Mouse (Mus musculus): ENCODE data around the gene Resf1. TPM values are rescaled to one million over a fixed set of nuclear protein-coding genes. Genes with fewer than 3 reads are reported as not detected.
"Not testable (repeated sequence)": the region's sequence is repeated elsewhere in the genome, so short reads cannot be mapped to it uniquely, and the experiment has no call there.

Resf1 gene
- polyA plus RNA-seq (2016; fragmentation: Nextera tagmentation; extraction: Ambion mirVana) = 36.9 and 50.1 TPM in 2 replicates

DNA sequence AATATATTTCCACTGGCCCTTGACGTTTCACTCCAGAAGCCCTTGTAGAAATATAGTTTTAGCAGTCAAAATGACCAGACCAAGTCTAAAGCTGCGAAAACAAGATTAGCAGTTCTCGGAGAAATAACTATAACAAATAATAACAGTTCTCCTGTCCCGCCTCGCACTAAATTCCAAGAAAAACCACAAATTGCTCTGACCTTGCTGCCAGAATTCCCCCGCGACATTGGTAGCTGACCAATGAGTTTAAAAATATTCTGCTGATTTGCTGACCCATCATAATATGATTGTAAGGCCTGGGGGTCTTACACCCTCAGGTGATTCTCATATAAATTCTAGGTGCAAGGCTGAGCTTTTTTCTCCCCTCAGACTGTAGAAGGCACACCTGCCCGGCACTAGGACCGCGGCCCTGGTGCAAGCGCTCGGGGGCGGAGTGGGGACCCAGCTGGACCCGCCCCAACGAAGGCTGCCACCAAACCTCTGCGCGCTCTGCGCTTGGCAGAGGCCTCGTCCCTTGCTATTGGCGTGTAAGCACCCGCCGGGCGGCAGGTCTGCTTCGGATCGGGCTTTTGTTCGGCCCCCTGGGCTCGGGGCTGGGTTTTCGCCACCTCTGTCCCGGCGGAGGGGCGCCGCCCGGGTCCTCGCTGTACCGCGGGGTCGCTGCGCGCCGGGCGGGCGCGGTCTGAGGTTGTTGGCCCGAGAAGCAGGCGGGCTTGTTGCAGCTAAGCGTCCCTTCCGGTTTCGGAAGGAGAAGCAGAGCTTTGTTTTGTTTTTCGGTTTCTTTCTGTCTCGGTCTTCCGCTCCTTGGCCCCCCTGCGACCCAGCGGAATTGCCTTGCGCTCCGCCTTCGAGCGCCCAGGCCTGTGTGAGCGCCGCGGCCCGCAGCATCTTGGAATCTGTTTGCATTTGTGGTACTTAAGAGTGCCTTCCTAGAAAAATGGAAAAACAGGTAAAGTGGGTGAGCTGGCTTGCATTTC, at the start of gene Resf1:
Gene Resf1 (plus strand): TSS at position 459 of the 977 bp plus-strand sequence.
- Histone ChIP-seq H3K36me3 (peaks cover 9% of the 10 kb centered on the region), H3K4me3 (peak within 1 kb of the TSS; percentile 77), H3K4me2 (replicated peaks) (peak within 1 kb of the TSS; percentile 69), H3K9ac (peak within 1 kb of the TSS; percentile 86), H3K27me3 (no peaks in the 10 kb centered on the region), H3K9me3 (replicated peaks) (peaks cover 6% of the 10 kb centered on the region; the same call in 1 of the 2 replicates), H3K4me1 (peaks cover 16% of the 10 kb centered on the region), H3K27ac (peak within 1 kb of the TSS; percentile 98)
- peak; percentile 100 for ATAC-seq (ENCODE audit: low FRiP score)
- 5% methylated on average over 61 of the region's 61 CpGs for WGBS

DNA sequence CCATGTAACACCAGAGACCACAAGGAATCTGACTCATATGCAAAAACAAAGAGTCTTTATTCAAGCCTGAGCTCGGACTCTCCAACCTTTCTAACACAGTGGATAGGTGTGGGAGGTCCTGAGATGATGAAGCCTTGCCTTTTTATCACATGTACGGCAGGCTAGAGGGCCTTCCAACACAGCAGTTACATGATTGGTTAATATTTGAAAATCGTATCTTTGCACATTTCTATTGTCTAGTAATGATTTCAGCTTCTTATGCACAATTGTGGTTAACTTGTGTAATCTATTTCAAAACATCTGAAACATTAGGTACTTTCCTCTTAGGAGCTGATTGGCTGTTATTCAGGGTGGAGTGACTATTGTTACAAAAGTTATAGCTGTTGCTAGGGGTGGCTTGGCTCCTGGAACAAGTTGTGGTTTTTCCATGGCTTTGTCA, 48.4 kb upstream of the Resf1 start:
- Histone ChIP-seq H3K9ac (no peak overlapping the region), H3K9me3 (replicated peaks) (no peaks in the 10 kb centered on the region), H3K4me2 (replicated peaks) (no peak overlapping the region), H3K36me3 (no peaks in the 10 kb centered on the region), H3K27me3 (no peaks in the 10 kb centered on the region), H3K4me3 (no peak overlapping the region), H3K27ac (no peak overlapping the region), H3K4me1 (no peaks in the 10 kb centered on the region)
- no peak for ATAC-seq (ENCODE audit: low FRiP score)
- 77% methylated on average over 3 of the region's 3 CpGs for WGBS

DNA sequence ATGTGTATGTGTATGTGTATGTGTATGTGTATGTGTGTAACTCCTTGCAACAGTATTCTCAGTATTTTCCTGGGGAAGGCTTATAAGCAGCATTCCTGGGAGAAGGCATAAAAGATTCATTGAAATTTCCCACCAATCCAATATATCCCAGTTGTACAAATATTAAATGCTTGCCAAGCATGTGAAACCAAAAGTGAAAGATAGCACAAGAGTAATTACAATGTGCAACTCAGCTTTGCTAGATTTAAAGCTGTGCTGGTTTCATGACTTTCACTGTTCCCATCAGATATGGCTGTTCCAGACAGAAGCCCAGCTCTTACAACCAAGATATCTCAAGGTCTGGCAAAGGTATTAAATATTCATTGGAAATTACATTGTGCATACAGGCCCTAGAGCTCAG, 41.3 kb upstream of the Resf1 start:
- Histone ChIP-seq H3K4me1 (no peaks in the 10 kb centered on the region), H3K36me3 (no peaks in the 10 kb centered on the region)
- ATAC-seq (ENCODE audit: low FRiP score) = no peak

DNA sequence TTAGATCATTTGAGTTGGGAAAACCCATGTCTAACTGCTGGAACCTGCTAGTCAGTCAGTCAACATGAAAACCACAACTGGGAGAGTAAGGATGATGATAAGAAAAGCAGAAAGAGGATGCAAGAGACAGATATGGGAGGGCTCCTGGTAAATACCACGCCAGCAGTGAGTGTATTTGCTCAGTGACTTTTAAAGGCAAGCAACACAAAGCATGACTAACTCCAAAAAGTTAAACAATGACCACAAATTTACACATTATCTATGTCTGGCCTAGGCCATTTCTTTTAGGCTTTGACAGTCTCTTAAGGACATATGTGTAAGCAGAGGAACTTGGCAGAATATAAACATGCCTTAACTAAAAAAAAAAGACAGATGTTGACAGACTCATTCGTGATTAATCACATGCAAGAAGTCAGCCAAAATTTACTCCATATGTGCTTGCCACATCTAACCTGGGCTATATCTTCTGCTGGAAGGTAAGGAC, 30.9 kb upstream of the Resf1 start:
- Histone ChIP-seq H3K9ac (no peak overlapping the region), H3K9me3 (replicated peaks) (peaks cover 5% of the 10 kb centered on the region; the same call in 1 of the 2 replicates), H3K27me3 (no peaks in the 10 kb centered on the region), H3K4me3 (no peak overlapping the region), H3K4me1 (no peaks in the 10 kb centered on the region), H3K27ac (no peak overlapping the region), H3K36me3 (no peaks in the 10 kb centered on the region), H3K4me2 (replicated peaks) (no peak overlapping the region)
- ATAC-seq (ENCODE audit: low FRiP score) = no peak
- WGBS = 68% methylated on average over 2 of the region's 2 CpGs

More for the DNA sequence above, 41.3 kb upstream of the Resf1 start:
- no peak overlapping the region for H3K4me3 ChIP-seq
- H3K27me3 ChIP-seq = no peaks in the 10 kb centered on the region
- no peak overlapping the region for H3K9ac ChIP-seq
- H3K4me2 ChIP-seq (replicated peaks) = no peak overlapping the region
- H3K27ac ChIP-seq = no peak overlapping the region
- 0 out of 2 replicates have a peak, but pooled peaks cover 2% of the 10 kb centered on the region for H3K9me3 ChIP-seq (replicated peaks)

DNA sequence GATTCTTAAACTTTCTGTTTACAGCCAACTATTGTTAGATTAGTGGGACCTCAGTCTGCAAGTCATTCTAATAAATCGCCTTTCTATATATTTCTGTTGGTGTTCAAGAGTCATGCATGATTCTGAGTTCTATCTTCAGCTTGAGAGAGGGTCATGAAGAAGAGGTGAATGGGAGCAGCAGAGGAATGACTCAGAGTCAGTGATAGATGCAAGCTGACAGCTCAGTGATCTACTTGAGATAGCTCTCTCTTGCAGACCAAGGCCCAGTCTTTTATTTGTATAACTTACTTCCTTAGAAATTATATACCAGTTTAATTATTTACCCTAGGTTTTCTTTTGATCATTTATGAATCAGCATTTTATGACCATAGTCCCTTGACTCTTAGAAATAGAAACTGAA, 30.3 kb upstream of the Resf1 start:
- H3K27ac ChIP-seq = no peak overlapping the region
- no peak for ATAC-seq (ENCODE audit: low FRiP score)
- 87% methylated on average over 1 of the region's 1 CpGs for WGBS
- H3K9me3 ChIP-seq (replicated peaks) = peaks cover 5% of the 10 kb centered on the region; the same call in 1 of the 2 replicates
- H3K9ac ChIP-seq = no peak overlapping the region
- H3K4me1 ChIP-seq = no peaks in the 10 kb centered on the region
- no peak overlapping the region for H3K4me2 ChIP-seq (replicated peaks)
- H3K4me3 ChIP-seq = no peak overlapping the region
- H3K27me3 ChIP-seq = no peaks in the 10 kb centered on the region
- no peaks in the 10 kb centered on the region for H3K36me3 ChIP-seq

DNA sequence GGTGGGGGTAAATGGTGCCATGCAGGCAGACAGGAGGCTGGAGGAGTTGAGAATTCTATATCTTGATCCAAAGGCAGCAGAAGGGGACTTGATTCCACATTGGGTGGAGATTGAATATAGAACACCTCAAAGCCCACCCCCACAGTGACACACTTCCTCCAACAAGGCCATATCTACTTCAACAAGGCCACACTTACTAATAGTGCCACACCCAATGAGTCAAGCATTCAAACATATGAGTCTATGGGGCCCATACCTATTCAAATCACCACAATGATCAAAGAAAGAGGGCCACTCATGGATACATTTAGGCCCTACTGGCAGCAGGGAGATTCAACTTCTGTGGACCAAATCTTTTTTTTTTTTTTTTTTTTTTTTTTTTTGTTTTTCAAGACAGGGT, 28.7 kb upstream of the Resf1 start:
- no peaks in the 10 kb centered on the region for H3K27me3 ChIP-seq
- no peak for ATAC-seq (ENCODE audit: low FRiP score)
- H3K4me3 ChIP-seq = no peak overlapping the region
- no peaks in the 10 kb centered on the region for H3K4me1 ChIP-seq
- no peaks in the 10 kb centered on the region for H3K36me3 ChIP-seq
- no peak overlapping the region for H3K9ac ChIP-seq
- no peak overlapping the region for H3K4me2 ChIP-seq (replicated peaks)
- no peak overlapping the region for H3K27ac ChIP-seq
- H3K9me3 ChIP-seq (replicated peaks) = peaks cover 5% of the 10 kb centered on the region; the same call in 1 of the 2 replicates

GRCm38 (mm10) chr6:149288190-149288589, 21.0 kb upstream of the Resf1 start:
- WGBS = 95% methylated on average over 9 of the region's 9 CpGs
- H3K4me3 ChIP-seq; H3K27me3 ChIP-seq; H3K9me3 ChIP-seq (replicated peaks); H3K36me3 ChIP-seq; ATAC-seq (ENCODE audit: low FRiP score); H3K4me1 ChIP-seq; H3K4me2 ChIP-seq (replicated peaks); H3K27ac ChIP-seq; H3K9ac ChIP-seq: not testable (repeated sequence)

GRCm38 (mm10) chr6:149303231-149303630, 6.0 kb upstream of the Resf1 start:
- not testable (repeated sequence) for H3K27me3 ChIP-seq; H3K27ac ChIP-seq; H3K9ac ChIP-seq; H3K4me3 ChIP-seq; ATAC-seq (ENCODE audit: low FRiP score); H3K9me3 ChIP-seq (replicated peaks); H3K36me3 ChIP-seq; H3K4me2 ChIP-seq (replicated peaks); H3K4me1 ChIP-seq

- no peak for ATAC-seq (ENCODE audit: low FRiP score)
- H3K4me1 ChIP-seq = peaks cover 16% of the 10 kb centered on the region
- peaks cover 6% of the 10 kb centered on the region; the same call in 1 of the 2 replicates for H3K9me3 ChIP-seq (replicated peaks)
- H3K4me2 ChIP-seq (replicated peaks) = no peak overlapping the region
- H3K36me3 ChIP-seq = peaks cover 9% of the 10 kb centered on the region
- no peaks in the 10 kb centered on the region for H3K27me3 ChIP-seq
- H3K4me3 ChIP-seq = no peak overlapping the region
- H3K9ac ChIP-seq = no peak overlapping the region
- WGBS = 93% methylated on average over 2 of the region's 2 CpGs
- H3K27ac ChIP-seq = no peak overlapping the region
These were observed 2.1 kb upstream of the Resf1 start for GRCm38 (mm10) chr6:149307092-149307491.

DNA sequence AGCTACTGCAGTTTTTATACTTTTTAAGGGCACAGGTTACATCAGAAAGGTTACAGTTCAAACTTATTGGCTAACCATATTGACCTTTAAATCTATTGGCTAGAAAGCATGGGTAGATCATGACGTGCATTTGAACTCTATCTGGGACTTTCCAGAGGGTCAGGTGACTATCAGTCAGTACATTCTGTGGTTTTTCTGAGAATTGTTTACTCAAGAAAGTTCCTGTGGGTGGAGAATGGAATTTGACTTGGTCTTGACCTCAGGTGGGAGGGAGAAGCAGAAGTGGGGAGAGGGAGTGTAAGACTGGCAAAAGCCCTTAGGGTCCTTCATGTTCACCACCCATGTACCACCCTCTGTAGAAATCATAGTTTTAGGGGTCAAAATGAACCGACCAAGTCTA, 1.4 kb upstream of the Resf1 start:
- Histone ChIP-seq H3K4me2 (replicated peaks) (no peak overlapping the region), H3K36me3 (peaks cover 9% of the 10 kb centered on the region)
- 68% methylated on average over 2 of the region's 2 CpGs for WGBS

GRCm38 (mm10) chr6:149310226-149310625, 1.0 kb downstream of the Resf1 start:
- WGBS = 62% methylated on average over 2 of the region's 2 CpGs
- H3K4me2 ChIP-seq (replicated peaks) = peak overlapping the region; percentile 69
- no peak overlapping the region for H3K27ac ChIP-seq
- H3K27me3 ChIP-seq = no peaks in the 10 kb centered on the region
- peaks cover 16% of the 10 kb centered on the region for H3K4me1 ChIP-seq
- H3K36me3 ChIP-seq = peaks cover 12% of the 10 kb centered on the region
- peak overlapping the region; percentile 86 for H3K9ac ChIP-seq
- no peak for ATAC-seq (ENCODE audit: low FRiP score)
- H3K9me3 ChIP-seq (replicated peaks) = peaks cover 6% of the 10 kb centered on the region; the same call in 1 of the 2 replicates
- peak overlapping the region; percentile 77 for H3K4me3 ChIP-seq

More for the DNA sequence above, 1.4 kb upstream of the Resf1 start:
- Histone ChIP-seq H3K9ac (no peak overlapping the region), H3K27ac (no peak overlapping the region), H3K27me3 (no peaks in the 10 kb centered on the region), H3K9me3 (replicated peaks) (peaks cover 6% of the 10 kb centered on the region; the same call in 1 of the 2 replicates), H3K4me1 (peaks cover 16% of the 10 kb centered on the region), H3K4me3 (no peak overlapping the region)
- no peak for ATAC-seq (ENCODE audit: low FRiP score)

- no peaks in the 10 kb centered on the region for H3K27me3 ChIP-seq
- H3K4me3 ChIP-seq = no peak overlapping the region
- H3K4me1 ChIP-seq = peaks cover 16% of the 10 kb centered on the region
- H3K36me3 ChIP-seq = peaks cover 19% of the 10 kb centered on the region
- no peaks in the 10 kb centered on the region for H3K9me3 ChIP-seq (replicated peaks)
- H3K9ac ChIP-seq = no peak overlapping the region
- WGBS = 82% methylated on average over 2 of the region's 2 CpGs
- no peak overlapping the region for H3K27ac ChIP-seq
- H3K4me2 ChIP-seq (replicated peaks) = peak overlapping the region; percentile 69
- ATAC-seq (ENCODE audit: low FRiP score) = no peak
These were observed 1.8 kb downstream of the Resf1 start for GRCm38 (mm10) chr6:149311044-149311443.

All from hindbrain, embryonic 12.5 days (tissue).